Mouse (Mus musculus) heart, postnatal 0 days (tissue): ENCODE measurements around the gene Nod2.

Experiments used
- CTCF ChIP-seq: IDR thresholded peaks from 2 replicates; pipeline ENCODE4 v1.5.1; 2016; ENCODE audit warnings: antibody characterized with exemption, control low read depth, low read depth
- EP300 ChIP-seq: IDR thresholded peaks from 2 replicates; pipeline ENCODE4 v1.6.1; 2016; ENCODE audit warnings: antibody characterized with exemption, low read depth

DNA sequence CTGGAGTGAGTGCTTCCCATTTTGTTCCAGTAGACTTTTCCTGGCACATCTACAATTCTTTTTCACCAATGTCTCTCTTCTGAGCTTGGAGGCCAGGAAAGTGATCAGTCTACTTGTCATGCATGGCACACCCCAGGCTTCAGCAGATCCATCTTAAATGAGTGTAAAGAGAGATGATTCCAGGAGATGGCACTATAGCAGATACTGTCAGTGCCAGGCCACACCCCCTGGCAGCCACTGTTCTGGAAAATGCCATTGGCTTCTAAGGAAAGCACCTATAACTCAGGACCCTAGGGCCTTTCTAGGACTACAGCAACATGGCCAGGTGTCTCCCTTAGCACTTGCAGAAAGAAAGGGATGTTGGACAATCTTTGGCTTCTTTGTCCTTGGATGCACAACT lies 16.0 kb upstream of the Nod2 start:
- TF ChIP-seq CTCF (peak; percentile 42), EP300 (no peak)
